Mouse (Mus musculus): Measurements from ENCODE around the gene Prkcq. TPM values are rescaled to one million over a fixed set of nuclear protein-coding genes. Genes with fewer than 3 reads are reported as not detected.

The Prkcq gene
- total RNA-seq, 2 experiments from 2014 or later = 7.4 to 8.9 TPM

DNA sequence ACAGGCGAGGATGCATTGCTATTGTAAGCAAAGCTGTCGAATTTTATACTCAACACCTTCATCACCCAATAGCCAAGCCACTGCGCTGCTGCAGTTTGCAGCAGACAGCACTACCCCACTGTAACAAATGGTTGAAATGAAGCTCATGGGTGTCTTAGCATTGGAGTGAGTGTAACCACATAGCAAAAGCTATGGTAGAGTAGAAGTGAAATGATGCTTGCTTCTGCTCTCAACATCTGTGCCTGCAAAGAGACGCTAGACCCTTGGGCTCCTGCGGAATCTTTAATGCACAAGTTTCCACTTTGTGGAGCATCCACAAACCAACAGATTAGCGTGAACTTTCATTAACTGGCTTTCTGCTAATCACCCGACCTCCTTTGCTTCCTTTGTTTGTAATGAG lies 74.0 kb downstream of the Prkcq start:
- H3K4me3 ChIP-seq = no peak overlapping the region
- no peak overlapping the region for H3K27ac ChIP-seq
- no peak for DNase-seq (ENCODE audit: low spot score in 2 of 2)
- TF ChIP-seq CTCF (conservative IDR thresholded peaks at IDR 0.05) = no peak

GRCm38 (mm10) chr2:11253945-11254344 lies 82.0 kb downstream of the Prkcq start:
- H3K27ac ChIP-seq = no peak overlapping the region
- peak in 1 of 2 experiments; percentile 41 for DNase-seq (ENCODE audit: low spot score in 2 of 2)
- no peak overlapping the region for H3K4me3 ChIP-seq
- peak; percentile 76 for TF ChIP-seq CTCF (conservative IDR thresholded peaks at IDR 0.05)

GRCm38 (mm10) chr2:11254446-11254845 lies 82.5 kb downstream of the Prkcq start:
- no peak overlapping the region for H3K4me3 ChIP-seq
- no peak for TF ChIP-seq CTCF (conservative IDR thresholded peaks at IDR 0.05)
- DNase-seq (ENCODE audit: low spot score in 2 of 2) = no peak
- no peak overlapping the region for H3K27ac ChIP-seq

GRCm38 (mm10) chr2:11257260-11257850 lies 85.4 kb downstream of the Prkcq start:
- H3K4me3 ChIP-seq = no peak overlapping the region
- TF ChIP-seq CTCF (conservative IDR thresholded peaks at IDR 0.05) = no peak
- DNase-seq (ENCODE audit: low spot score in 2 of 2) = no peak

GRCm38 (mm10) chr2:11258181-11258580 lies 86.3 kb downstream of the Prkcq start:
- TF ChIP-seq CTCF (conservative IDR thresholded peaks at IDR 0.05) = no peak

More at GRCm38 (mm10) chr2:11257260-11257850, 85.4 kb downstream of the Prkcq start:
- no peak overlapping the region for H3K27ac ChIP-seq

GRCm38 (mm10) chr2:11259361-11259760 lies 87.5 kb downstream of the Prkcq start:
- no peak for DNase-seq (ENCODE audit: low spot score in 2 of 2)
- no peak for TF ChIP-seq CTCF (conservative IDR thresholded peaks at IDR 0.05)
- no peak overlapping the region for H3K4me3 ChIP-seq
- H3K27ac ChIP-seq = no peak overlapping the region

More at GRCm38 (mm10) chr2:11258181-11258580, 86.3 kb downstream of the Prkcq start:
- DNase-seq (ENCODE audit: low spot score in 2 of 2) = no peak
- no peak overlapping the region for H3K27ac ChIP-seq
- H3K4me3 ChIP-seq = no peak overlapping the region

GRCm38 (mm10) chr2:11264836-11265235 lies 92.9 kb downstream of the Prkcq start:
- H3K4me3 ChIP-seq = no peak overlapping the region
- DNase-seq (ENCODE audit: low spot score in 2 of 2) = no peak
- no peak overlapping the region for H3K27ac ChIP-seq
- TF ChIP-seq CTCF (conservative IDR thresholded peaks at IDR 0.05) = no peak

DNA sequence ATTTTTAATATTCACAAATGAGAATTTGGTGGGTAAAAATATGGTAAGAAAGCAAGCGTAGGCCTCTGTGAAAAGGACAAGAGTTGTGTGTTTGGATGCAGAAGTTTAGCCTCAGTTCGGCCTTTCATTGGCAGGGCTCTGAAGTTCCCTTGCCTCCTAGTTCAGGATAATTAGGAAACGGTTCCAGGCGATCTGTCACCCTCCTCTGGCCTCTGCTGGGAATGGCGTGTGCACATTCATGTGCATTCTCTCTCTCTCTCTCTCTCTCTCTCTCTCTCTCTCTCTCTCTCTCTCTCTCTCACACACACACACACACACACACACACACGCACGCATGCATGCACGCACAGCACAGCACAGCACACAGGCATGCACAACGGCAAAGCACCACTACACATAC lies 93.5 kb downstream of the Prkcq start:
- TF ChIP-seq CTCF (conservative IDR thresholded peaks at IDR 0.05) = peak; percentile 46
- Histone ChIP-seq H3K4me3 (no peak overlapping the region), H3K27ac (no peak overlapping the region)
- no peak for DNase-seq (ENCODE audit: low spot score in 2 of 2)

- DNase-seq (ENCODE audit: low spot score in 2 of 2) = no peak
- TF ChIP-seq CTCF (conservative IDR thresholded peaks at IDR 0.05) = peak; percentile 54
- Histone ChIP-seq H3K27ac (no peak overlapping the region), H3K4me3 (no peak overlapping the region)
Observed at GRCm38 (mm10) chr2:11266294-11266693, 94.4 kb downstream of the Prkcq start.

GRCm38 (mm10) chr2:11278965-11279364 lies 107.1 kb downstream of the Prkcq start:
- TF ChIP-seq CTCF (conservative IDR thresholded peaks at IDR 0.05) = no peak
- Histone ChIP-seq H3K27ac (no peak overlapping the region), H3K4me3 (no peak overlapping the region)
- DNase-seq (ENCODE audit: low spot score in 2 of 2) = no peak

GRCm38 (mm10) chr2:11280247-11280646 lies 108.3 kb downstream of the Prkcq start:
- Histone ChIP-seq H3K4me3 (no peak overlapping the region), H3K27ac (no peak overlapping the region)
- no peak for DNase-seq (ENCODE audit: low spot score in 2 of 2)
- no peak for TF ChIP-seq CTCF (conservative IDR thresholded peaks at IDR 0.05)

DNA sequence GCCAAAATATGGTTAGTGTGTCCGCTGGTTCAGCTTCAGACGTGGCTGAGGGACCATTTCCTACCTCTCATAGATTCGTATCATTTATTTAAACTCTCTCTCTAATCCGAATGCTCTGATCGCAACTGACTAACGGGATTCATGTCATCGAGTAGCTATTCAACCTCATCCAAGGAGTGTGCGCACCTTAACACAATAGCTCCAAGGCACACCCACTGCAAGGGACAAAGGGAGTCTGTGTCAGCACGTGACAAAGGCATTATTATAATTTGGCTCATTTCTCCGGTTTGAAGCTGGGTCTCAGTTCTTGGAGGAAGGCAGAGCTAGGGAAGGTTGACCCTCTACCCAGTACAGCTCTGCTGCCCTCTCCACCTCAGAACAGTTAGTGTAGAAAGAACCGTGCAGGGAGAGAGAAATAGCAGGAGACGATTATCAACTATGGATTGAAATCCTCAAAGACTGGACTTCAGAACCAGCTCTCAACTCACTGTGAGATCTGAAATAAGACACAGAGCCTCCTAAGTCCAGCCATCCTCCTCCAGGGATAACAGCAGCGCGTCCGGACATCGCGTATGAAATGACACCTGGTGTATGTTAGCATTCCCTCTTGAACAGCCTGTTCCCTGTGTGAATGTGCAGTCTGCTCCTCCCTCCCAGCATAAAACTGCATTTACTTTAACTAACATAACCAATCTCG lies 116.1 kb downstream of the Prkcq start:
- peak overlapping the region; percentile 43 for H3K4me3 ChIP-seq
- no peak for DNase-seq (ENCODE audit: low spot score in 2 of 2)
- TF ChIP-seq CTCF (conservative IDR thresholded peaks at IDR 0.05) = 0 out of 2 replicates have a peak, but pooled peaks have one; percentile 2
- 0 out of 2 replicates have a peak overlapping the region, but pooled peaks have one; percentile 29 for H3K27ac ChIP-seq

DNA sequence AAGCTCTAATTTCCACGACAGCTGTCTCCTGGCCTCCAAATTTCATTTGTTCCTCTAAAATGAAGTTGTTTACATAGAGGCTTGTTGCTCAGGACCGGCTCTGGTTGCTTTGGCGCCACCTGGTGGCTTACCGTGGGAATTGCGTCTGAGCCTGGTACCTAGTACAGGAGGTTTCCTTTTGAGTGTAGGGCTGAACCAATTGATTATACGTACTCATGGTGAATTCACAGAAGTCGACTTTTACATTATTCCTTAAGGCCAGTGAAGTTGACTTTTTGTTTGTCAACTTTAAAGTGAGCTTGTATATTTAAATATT lies 116.6 kb downstream of the Prkcq start:
- H3K27ac ChIP-seq = 0 out of 2 replicates have a peak overlapping the region, but pooled peaks have one; percentile 29
- peak; percentile 99 for TF ChIP-seq CTCF (conservative IDR thresholded peaks at IDR 0.05)
- DNase-seq (ENCODE audit: low spot score in 2 of 2) = peak; percentile 85 to 92
- H3K4me3 ChIP-seq = peak overlapping the region; percentile 43

- Histone ChIP-seq H3K4me3 (no peak overlapping the region), H3K27ac (no peak overlapping the region)
- DNase-seq (ENCODE audit: low spot score in 2 of 2) = no peak
- no peak for TF ChIP-seq CTCF (conservative IDR thresholded peaks at IDR 0.05)
Observed at GRCm38 (mm10) chr2:11290931-11291330, 119.0 kb downstream of the Prkcq start.

Measured in layer of hippocampus, adult 2 months (tissue).